Mouse (Mus musculus) CH12.LX (cell line): Measurements from ENCODE around the gene Metap2. TPM values are rescaled to one million over a fixed set of nuclear protein-coding genes. Genes with fewer than 3 reads are reported as not detected.

Experiments
- DNase-seq: peaks from one replicate; pipeline ENCODE4 v3.0.0-alpha.2; 2013; ENCODE audit errors: extremely low read depth
- H3K27ac ChIP-seq: 2 replicates; pipeline ENCODE4 v1.5.1; 2012; ENCODE audit warnings: low read depth, mild to moderate bottlenecking, control low read depth, moderate library complexity; ENCODE audit not compliant: insufficient read depth
- H3K27me3 ChIP-seq: replicated peaks from 2 replicates; pipeline ENCODE3; 2012; ENCODE audit warnings: inconsistent platforms
- H3K36me3 ChIP-seq, 2 experiments: replicated peaks in 1 of 2; 2 replicates each; pipeline versions ENCODE3 to v1.6.1; 2012; ENCODE audit warnings: inconsistent platforms in 1 of 2, low read length in 1 of 2, mild to moderate bottlenecking in 1 of 2, mixed read lengths in 1 of 2, moderate library complexity in 1 of 2; ENCODE audit not compliant: control insufficient read depth in 1 of 2, insufficient read depth in 1 of 2
- H3K4me1 ChIP-seq, 2 experiments: 2 replicates each; pipeline ENCODE4 v1.6.1; 2012; ENCODE audit warnings: inconsistent platforms in 1 of 2, moderate library complexity in 1 of 2; ENCODE audit not compliant: insufficient read depth in 2 of 2, control insufficient read depth in 1 of 2
- H3K4me2 ChIP-seq: 2 replicates; pipeline ENCODE4 v1.6.1; 2012; ENCODE audit warnings: low read depth, mild to moderate bottlenecking, control low read depth; ENCODE audit not compliant: poor library complexity, insufficient read depth, severe bottlenecking
- H3K4me3 ChIP-seq, 3 experiments: fragments of 150-350 bp in 1 of 3; sonication (generic) in 1 of 3; replicated peaks in 1 of 3; 2 replicates each; pipeline versions ENCODE3 to v1.5.1; 2011 to 2012; ENCODE audit warnings: low read depth in 2 of 3, low read length in 2 of 3, mild to moderate bottlenecking in 2 of 3, moderate library complexity in 2 of 3, control low read depth in 1 of 3, improper control_type of control experiment in 1 of 3, inconsistent platforms in 1 of 3, mixed read lengths in 1 of 3; ENCODE audit not compliant: poor library complexity in 1 of 3
- H3K79me2 ChIP-seq: replicated peaks from 2 replicates; pipeline ENCODE4 v1.6.1; 2012; ENCODE audit warnings: mild to moderate bottlenecking, moderate library complexity; ENCODE audit not compliant: control insufficient read depth, poor library complexity, insufficient read depth, severe bottlenecking; ENCODE audit errors: extremely low read depth
- H3K9ac ChIP-seq: 2 replicates; pipeline ENCODE4 v1.6.1; 2012; ENCODE audit warnings: low read depth, mild to moderate bottlenecking, control low read depth, moderate library complexity; ENCODE audit not compliant: insufficient read depth
- H3K9me3 ChIP-seq: replicated peaks from 2 replicates; pipeline ENCODE3; 2012; ENCODE audit warnings: low read length, inconsistent platforms, mixed read lengths
- BHLHE40 ChIP-seq: IDR thresholded peaks from 2 replicates; pipeline ENCODE4 v1.6.1; 2011; ENCODE audit warnings: mild to moderate bottlenecking, low read depth, low read length, improper control_type of control experiment
- CHD2 ChIP-seq: IDR thresholded peaks from 2 replicates; pipeline ENCODE4 v1.6.1; 2011; ENCODE audit warnings: low read length, improper control_type of control experiment
- E2F4 ChIP-seq: IDR thresholded peaks from 2 replicates; pipeline ENCODE4 v1.6.1; 2011; ENCODE audit warnings: low read depth, low read length, improper control_type of control experiment; ENCODE audit not compliant: insufficient replicate concordance
- GABPA ChIP-seq: IDR thresholded peaks from 2 replicates; pipeline ENCODE4 v1.6.1; 2012; ENCODE audit warnings: low read depth, low read length, improper control_type of control experiment, inconsistent platforms; ENCODE audit not compliant: insufficient replicate concordance
- HCFC1 ChIP-seq: IDR thresholded peaks from 2 replicates; pipeline ENCODE4 v1.6.1; 2012; ENCODE audit warnings: low read depth, mild to moderate bottlenecking, inconsistent platforms, low read length, improper control_type of control experiment
- JUN ChIP-seq: IDR thresholded peaks from 2 replicates; pipeline ENCODE4 v1.6.1; 2011; ENCODE audit warnings: low read depth, mild to moderate bottlenecking, low read length, improper control_type of control experiment, moderate library complexity; ENCODE audit not compliant: insufficient read depth
- JUND ChIP-seq: conservative IDR thresholded peaks from 2 replicates; pipeline ENCODE4 v1.6.1; 2011; ENCODE audit warnings: low read depth, low read length, improper control_type of control experiment
- MAFK ChIP-seq: IDR thresholded peaks from 2 replicates; pipeline ENCODE4 v1.6.1; 2011; ENCODE audit warnings: low read length, improper control_type of control experiment; ENCODE audit not compliant: insufficient replicate concordance
- MAX ChIP-seq: IDR thresholded peaks from 2 replicates; pipeline ENCODE4 v1.6.1; 2011; ENCODE audit warnings: low read length, improper control_type of control experiment
- MAZ ChIP-seq: IDR thresholded peaks from 2 replicates; pipeline ENCODE4 v1.6.1; 2012; ENCODE audit warnings: low read depth, mild to moderate bottlenecking, inconsistent platforms, low read length, improper control_type of control experiment, moderate library complexity
- NELFE ChIP-seq: IDR thresholded peaks from 2 replicates; pipeline ENCODE4 v1.6.1; 2011; ENCODE audit warnings: low read depth, low read length, improper control_type of control experiment
- NRF1 ChIP-seq: IDR thresholded peaks from 2 replicates; pipeline ENCODE4 v1.6.1; 2014; ENCODE audit warnings: low read depth, mild to moderate bottlenecking, inconsistent platforms, low read length, improper control_type of control experiment, moderate library complexity
- PAX5 ChIP-seq: IDR thresholded peaks from 2 replicates; pipeline ENCODE4 v1.6.1; 2012; ENCODE audit warnings: low read length, inconsistent platforms, mixed read lengths
- POLR2AphosphoS2 ChIP-seq: IDR thresholded peaks from 2 replicates; pipeline ENCODE4 v1.6.1; 2011; ENCODE audit warnings: low read depth, low read length, improper control_type of control experiment
- RAD21 ChIP-seq: IDR thresholded peaks from 2 replicates; pipeline ENCODE4 v1.6.1; 2011; ENCODE audit warnings: low read depth, mild to moderate bottlenecking, low read length, improper control_type of control experiment, moderate library complexity
- RCOR1 ChIP-seq: conservative IDR thresholded peaks from 2 replicates; pipeline ENCODE4 v1.6.1; 2012; ENCODE audit warnings: low read depth, mild to moderate bottlenecking, inconsistent platforms, low read length, improper control_type of control experiment
- SIN3A ChIP-seq: IDR thresholded peaks from 2 replicates; pipeline ENCODE4 v1.6.1; 2012; ENCODE audit warnings: low read length, improper control_type of control experiment, inconsistent platforms
- USF1 ChIP-seq: IDR thresholded peaks from 2 replicates; pipeline ENCODE4 v1.6.1; 2014; ENCODE audit warnings: low read depth, mild to moderate bottlenecking, inconsistent platforms, low read length, improper control_type of control experiment
- ZC3H11A ChIP-seq: IDR thresholded peaks from 2 replicates; pipeline ENCODE4 v1.6.1; 2012; ENCODE audit warnings: low read depth, mild to moderate bottlenecking, inconsistent platforms, low read length, improper control_type of control experiment
- ZKSCAN1 ChIP-seq: IDR thresholded peaks from 2 replicates; pipeline ENCODE4 v1.6.1; 2012; ENCODE audit warnings: low read depth, inconsistent platforms, low read length, improper control_type of control experiment, borderline replicate concordance
- ZMIZ1 ChIP-seq: IDR thresholded peaks from 2 replicates; pipeline ENCODE4 v1.6.1; 2012; ENCODE audit warnings: low read depth, mild to moderate bottlenecking, inconsistent platforms, low read length, improper control_type of control experiment
- ZNF384 ChIP-seq: IDR thresholded peaks from 2 replicates; pipeline ENCODE4 v1.6.1; 2012; ENCODE audit warnings: low read depth, low read length, improper control_type of control experiment, inconsistent platforms
- dilution Hi-C: fragments of 300-500 bp; cut with MboI; formaldehyde crosslinking; loops from 2 replicates; pipeline ENCODE4 v1.14.3; 2020; ENCODE audit warnings: low sequenced_read_pairs; ENCODE audit not compliant: extremely low pct_unique_long_range_greater_than_20kb, extremely low pct_ligation_motif_present
- in situ Hi-C: fragments of 300-500 bp; cut with MboI; formaldehyde crosslinking; loops from 3 replicates; pipeline ENCODE4 v1.14.3; 2019; ENCODE audit warnings: low sequenced_read_pairs, low pct_ligation_motif_present, low pct_unique_long_range_greater_than_20kb, mixed read lengths
- polyA plus RNA-seq: library from polyadenylated mRNA; unstranded; fragments of >175 nt; gene quantifications from 2 replicates; pipeline ENCODE4 v1.2.1, GENCODE M21; 2012; ENCODE audit warnings: low read depth; ENCODE audit not compliant: insufficient read length
- total RNA-seq, 2 experiments: library from RNA; depleted of rRNA; stranded (reverse); fragments of 300-350 nt in 1 of 2; fragments of >200 nt in 1 of 2; gene quantifications; 2 replicates each; pipeline ENCODE4 v1.2.3; 2012 to 2014

The Metap2 gene
- total and polyA plus RNA-seq, 3 experiments = 183 to 710 (median 211) TPM

- no peaks in the 10 kb centered on the region for H3K36me3 ChIP-seq
- H3K4me1 ChIP-seq = peaks cover 3 to 5% of the 10 kb centered on the region in 2 experiments; a peak in 2 of 4 replicates
- H3K27ac ChIP-seq = no peak overlapping the region
- dilution Hi-C loops = no loop called here
- no peak overlapping the region for H3K9ac ChIP-seq
- no peaks in the 10 kb centered on the region for H3K27me3 ChIP-seq
- TF ChIP-seq MAX = no peak
- no peak for TF ChIP-seq JUND
- TF ChIP-seq ZNF384 = no peak
- no peak for TF ChIP-seq BHLHE40
- no peak for TF ChIP-seq RAD21
- TF ChIP-seq MAFK = no peak
- no peak overlapping the region for H3K4me2 ChIP-seq
- DNase-seq = no peak
- in situ Hi-C loops = no loop called here
- H3K79me2 ChIP-seq = no peaks in the 10 kb centered on the region
- H3K9me3 ChIP-seq = no peaks in the 10 kb centered on the region
- H3K4me3 ChIP-seq = no peak overlapping the region
Observed at GRCm38 (mm10) chr10:93918701-93919100, 21.8 kb upstream of the Metap2 start.

- in situ Hi-C loops (no loop called here), dilution Hi-C loops (no loop called here)
- no peak for DNase-seq
- Histone ChIP-seq H3K27ac (no peak overlapping the region), H3K79me2 (no peaks in the 10 kb centered on the region), H3K9ac (no peak overlapping the region), H3K36me3 (no peaks in the 10 kb centered on the region), H3K4me3 (no peak overlapping the region), H3K27me3 (no peaks in the 10 kb centered on the region), H3K9me3 (no peaks in the 10 kb centered on the region), H3K4me2 (0 out of 2 replicates have a peak overlapping the region, but pooled peaks have one; percentile 4), H3K4me1 (peaks cover 3 to 5% of the 10 kb centered on the region in 2 experiments; a peak in 2 of 4 replicates)
- TF ChIP-seq ZMIZ1 (no peak), ZKSCAN1 (no peak), USF1 (no peak), RCOR1 (no peak), GABPA (no peak), PAX5 (no peak), NRF1 (no peak), E2F4 (no peak), POLR2AphosphoS2 (no peak)
Observed at GRCm38 (mm10) chr10:93918087-93918486, 21.2 kb upstream of the Metap2 start.

- H3K79me2 ChIP-seq = no peaks in the 10 kb centered on the region
- no peaks in the 10 kb centered on the region for H3K9me3 ChIP-seq
- H3K27me3 ChIP-seq = no peaks in the 10 kb centered on the region
- H3K4me1 ChIP-seq = peaks cover 0 to 5% of the 10 kb centered on the region in 2 experiments; a peak in 2 of 4 replicates
- in situ Hi-C loops = no loop called here
- no peak overlapping the region for H3K27ac ChIP-seq
- H3K4me3 ChIP-seq = no peak overlapping the region
- no peak overlapping the region for H3K9ac ChIP-seq
- dilution Hi-C loops = no loop called here
- peak; percentile 7 for DNase-seq
- no peak for TF ChIP-seq ZKSCAN1
- no peak for TF ChIP-seq USF1
- TF ChIP-seq MAFK = no peak
- no peak for TF ChIP-seq HCFC1
- no peak for TF ChIP-seq CHD2
- TF ChIP-seq NELFE = no peak
- no peak for TF ChIP-seq JUN
- TF ChIP-seq SIN3A = no peak
- TF ChIP-seq MAZ = no peak
- TF ChIP-seq E2F4 = no peak
- TF ChIP-seq ZMIZ1 = no peak
- no peak for TF ChIP-seq ZC3H11A
- TF ChIP-seq ZNF384 = no peak
- H3K4me2 ChIP-seq = no peak overlapping the region
- no peaks in the 10 kb centered on the region for H3K36me3 ChIP-seq
Observed at GRCm38 (mm10) chr10:93916778-93917177, 19.9 kb upstream of the Metap2 start.
